Mouse (Mus musculus): Measurements from ENCODE around the gene 2700049A03Rik.

The 2700049A03Rik gene

DNA sequence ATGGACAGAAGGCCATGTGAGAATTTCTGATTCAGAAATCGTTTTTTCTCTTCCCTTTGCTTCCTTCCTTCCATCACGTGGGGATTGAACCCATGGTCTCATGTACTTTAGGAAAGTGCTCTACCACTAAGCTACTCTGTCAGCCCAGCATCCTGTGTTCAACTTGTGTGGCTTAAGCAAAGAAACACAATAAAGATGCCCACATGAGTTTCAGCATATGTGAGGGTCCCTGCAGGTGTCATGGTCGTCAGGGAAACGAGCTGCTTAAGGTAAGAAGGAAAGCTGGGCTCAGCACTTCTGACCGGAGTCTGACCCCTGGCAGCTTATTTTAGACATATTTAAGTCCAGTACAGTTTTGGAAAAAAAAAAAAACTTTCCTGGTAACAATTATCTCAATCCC, 134.5 kb downstream of the 2700049A03Rik start:
- DNase-seq (ENCODE audit: low spot score): no peak

GRCm38 (mm10) chr12:71274519-71275237, 138.0 kb downstream of the 2700049A03Rik start:
- DNase-seq (ENCODE audit: low spot score): no peak

GRCm38 (mm10) chr12:71275906-71276595, 139.4 kb downstream of the 2700049A03Rik start:
- DNase-seq (ENCODE audit: low spot score): no peak

DNA sequence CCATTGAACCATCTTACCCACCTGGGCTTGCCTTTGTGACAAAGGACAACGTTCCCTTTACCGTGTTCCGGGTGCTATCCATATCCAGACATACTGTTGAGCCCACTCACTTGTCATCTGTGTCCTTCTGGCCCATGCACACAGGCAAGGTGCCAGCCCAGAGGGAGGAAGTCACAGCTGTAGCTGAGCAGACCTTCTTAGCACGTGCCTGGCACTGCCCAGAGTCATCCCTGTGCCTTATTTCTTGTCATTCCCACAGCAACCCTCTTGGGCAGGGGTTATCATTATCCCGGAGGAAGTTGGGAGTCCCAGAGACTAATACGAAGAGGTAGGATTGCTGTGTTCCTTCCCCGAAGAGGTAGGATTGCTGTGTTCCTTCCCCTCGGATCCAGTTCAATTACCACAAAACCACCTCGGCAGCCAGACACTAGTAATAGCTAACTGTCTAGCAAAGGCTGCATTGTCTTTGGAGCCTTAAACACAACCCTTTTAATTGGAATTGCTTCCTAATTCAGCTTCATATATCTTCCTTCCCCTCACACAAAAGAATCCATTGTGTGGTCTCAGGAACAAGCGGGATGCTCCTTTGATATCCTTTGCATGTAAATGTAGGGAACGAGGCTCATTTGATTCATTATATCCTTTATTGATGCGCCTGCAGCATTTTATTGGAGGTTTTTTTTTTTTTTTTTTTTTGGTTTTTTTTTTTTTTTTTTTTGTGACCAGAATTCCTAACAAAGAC, 143.0 kb downstream of the 2700049A03Rik start:
- no peak for DNase-seq (ENCODE audit: low spot score)

GRCm38 (mm10) chr12:71281201-71281768, 144.6 kb downstream of the 2700049A03Rik start:
- no peak for DNase-seq (ENCODE audit: low spot score)

- no peak for DNase-seq (ENCODE audit: low spot score)
Observed at GRCm38 (mm10) chr12:71285399-71285798, 148.8 kb downstream of the 2700049A03Rik start.

DNA sequence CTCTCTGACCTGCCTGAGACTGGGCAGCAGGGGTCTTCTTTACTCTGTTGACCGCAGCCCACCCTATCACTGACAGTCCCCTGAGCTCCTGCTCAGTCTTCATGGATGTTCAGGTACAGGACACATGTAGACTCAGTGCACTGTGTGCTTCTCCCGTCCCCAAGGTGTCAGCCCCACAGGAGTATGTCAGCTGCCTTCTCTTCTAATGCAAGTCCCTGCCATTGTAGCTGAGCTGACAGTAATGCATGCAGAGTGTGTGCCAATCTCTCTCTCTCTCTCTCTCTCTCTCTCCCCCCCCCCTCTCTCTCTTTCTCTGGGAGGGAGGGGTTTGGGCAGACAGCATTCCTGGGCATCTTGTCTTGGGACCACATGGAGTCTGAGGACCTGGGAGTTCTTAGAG, 153.8 kb downstream of the 2700049A03Rik start:
- no peak for DNase-seq (ENCODE audit: low spot score)
